ENCODE assay signal across 8 mouse cellular contexts in genomic region chr14:75015856-75016714, GRCm38 (mm10). TPM values are rescaled to one million over a fixed set of nuclear protein-coding genes. Genes with fewer than 3 reads are reported as not detected.
DNase-seq lines count a peak whose midpoint lies in the region; ATAC-seq and TF ChIP-seq lines count a peak whose summit lies in the region.

Rubcnl (plus strand) TSS chr14:75016027.

- no peaks in the 10 kb centered on the region for H3K36me3 ChIP-seq in heart, embryonic 12.5 days
- no peaks in the 10 kb centered on the region for H3K36me3 ChIP-seq in kidney, embryonic 16.5 days (ENCODE audit: insufficient read depth, low read length)
- no peaks in the 10 kb centered on the region for H3K36me3 ChIP-seq in liver, embryonic 12.5 days
- H3K36me3 ChIP-seq in stomach, embryonic 14.5 days (ENCODE audit: control insufficient read depth, insufficient read depth, low read length): no peaks in the 10 kb centered on the region

- 0 out of 2 replicates have a peak within 1 kb of the TSS, but pooled peaks have one; percentile 13 for H3K27ac ChIP-seq in heart, embryonic 12.5 days (ENCODE audit: poor library complexity, severe bottlenecking)
- H3K27ac ChIP-seq in kidney, embryonic 16.5 days (ENCODE audit: low read length): no peak within 1 kb of the TSS
- H3K27ac ChIP-seq in liver, embryonic 12.5 days: no peak within 1 kb of the TSS
- H3K27ac ChIP-seq in stomach, embryonic 14.5 days (ENCODE audit: low read length): no peak within 1 kb of the TSS

- peak; percentile 97 for TF ChIP-seq CTCF in brain, embryonic 14.5 days (IDR thresholded peaks at IDR 0.05; ENCODE audit: borderline replicate concordance, extremely low read depth, insufficient read depth, insufficient read length)

- DNase-seq in CD4-positive helper T cell, adult 2 months (ENCODE audit: low read depth, low spot score): peak; percentile 73
- peak; percentile 89 for DNase-seq in brain, embryonic 14.5 days (ENCODE audit: low read depth)
- peak; percentile 54 to 69 for DNase-seq in natural killer cell, adult 2 months (ENCODE audit: low spot score in 2 of 2)

- ATAC-seq in erythroblast, adult 5-6 weeks (replicated peaks; ENCODE audit: low FRiP score, poor library complexity, severe bottlenecking): peak; percentile 83
- ATAC-seq in heart, embryonic 12.5 days (ENCODE audit: insufficient number of reproducible peaks, low FRiP score): peak; percentile 61; the same call in 1 of the 2 replicates
- peak; percentile 67 for ATAC-seq in kidney, embryonic 16.5 days (ENCODE audit: low FRiP score, low TSS enrichment)
- ATAC-seq in liver, embryonic 12.5 days: no peak
- ATAC-seq in stomach, embryonic 14.5 days (ENCODE audit: insufficient number of reproducible peaks, insufficient read depth, low FRiP score, low read depth): peak; percentile 71; the same call in 1 of the 2 replicates

- WGBS in heart, embryonic 12.5 days: 1% methylated on average over 49 of the region's 49 CpGs
- WGBS in kidney, embryonic 16.5 days: 1% methylated on average over 49 of the region's 49 CpGs
- WGBS in liver, embryonic 12.5 days (ENCODE audit: insufficient replicate concordance): 1% methylated on average over 49 of the region's 49 CpGs
- 2% methylated on average over 49 of the region's 49 CpGs for WGBS in stomach, embryonic 14.5 days

- peak within 1 kb of the TSS; percentile 64 for H3K4me3 ChIP-seq in heart, embryonic 12.5 days
- H3K4me3 ChIP-seq in kidney, embryonic 16.5 days (ENCODE audit: low read length): peak within 1 kb of the TSS; percentile 61
- H3K4me3 ChIP-seq in liver, embryonic 12.5 days: peak within 1 kb of the TSS; percentile 64
- H3K4me3 ChIP-seq in stomach, embryonic 14.5 days (ENCODE audit: low read depth, low read length): peak within 1 kb of the TSS; percentile 49

- H3K4me1 ChIP-seq in heart, embryonic 12.5 days (replicated peaks): peaks cover 28% of the 10 kb centered on the region
- H3K4me1 ChIP-seq in kidney, embryonic 16.5 days (ENCODE audit: insufficient read depth, low read length): peaks cover 6% of the 10 kb centered on the region; the same call in 1 of the 2 replicates
- H3K4me1 ChIP-seq in liver, embryonic 12.5 days: peaks cover 11% of the 10 kb centered on the region
- peaks cover 2% of the 10 kb centered on the region; the same call in 1 of the 2 replicates for H3K4me1 ChIP-seq in stomach, embryonic 14.5 days (ENCODE audit: control insufficient read depth, insufficient read depth, low read length)

- TF ChIP-seq POLR2A in brain, embryonic 14.5 days (IDR thresholded peaks at IDR 0.05; ENCODE audit: borderline replicate concordance, extremely low read depth, insufficient read depth, insufficient read length, poor library complexity, severe bottlenecking): no peak

- peak within 1 kb of the TSS; percentile 81 for H3K9ac ChIP-seq in heart, embryonic 12.5 days
- H3K9ac ChIP-seq in kidney, embryonic 16.5 days (replicated peaks; ENCODE audit: low read length): peak within 1 kb of the TSS; percentile 67
- H3K9ac ChIP-seq in liver, embryonic 12.5 days: peak within 1 kb of the TSS; percentile 58
- H3K9ac ChIP-seq in stomach, embryonic 14.5 days (replicated peaks; ENCODE audit: low read depth, low read length): peak within 1 kb of the TSS; percentile 19; the same call in 1 of the 2 replicates

- no peaks in the 10 kb centered on the region for H3K27me3 ChIP-seq in heart, embryonic 12.5 days (replicated peaks)
- no peaks in the 10 kb centered on the region for H3K27me3 ChIP-seq in kidney, embryonic 16.5 days (ENCODE audit: insufficient read depth, low read length)
- H3K27me3 ChIP-seq in liver, embryonic 12.5 days (replicated peaks): peaks cover 17% of the 10 kb centered on the region
- no peaks in the 10 kb centered on the region for H3K27me3 ChIP-seq in stomach, embryonic 14.5 days (ENCODE audit: control insufficient read depth, insufficient read depth, low read length)

- H3K4me2 ChIP-seq in heart, embryonic 12.5 days: peak within 1 kb of the TSS; percentile 95
- H3K4me2 ChIP-seq in kidney, embryonic 16.5 days (replicated peaks; ENCODE audit: low read depth, low read length): peak within 1 kb of the TSS; percentile 98
- peak within 1 kb of the TSS; percentile 88 for H3K4me2 ChIP-seq in liver, embryonic 12.5 days
- H3K4me2 ChIP-seq in stomach, embryonic 14.5 days (replicated peaks; ENCODE audit: low read depth, low read length): peak within 1 kb of the TSS; percentile 80

- no peaks in the 10 kb centered on the region for H3K9me3 ChIP-seq in heart, embryonic 12.5 days (replicated peaks)
- no peaks in the 10 kb centered on the region for H3K9me3 ChIP-seq in kidney, embryonic 16.5 days (ENCODE audit: low read length)
- H3K9me3 ChIP-seq in liver, embryonic 12.5 days (replicated peaks): no peaks in the 10 kb centered on the region
- H3K9me3 ChIP-seq in stomach, embryonic 14.5 days (ENCODE audit: control insufficient read depth, low read depth, low read length): no peaks in the 10 kb centered on the region

RNA-seq across cellular contexts. Expression of gene Rubcnl, which starts in this region (rescaled TPM):
- 0.16 and 0.25 TPM in 2 replicates for polyA plus RNA-seq in brain, embryonic 14.5 days (2012; rRNA removed)
- 1.9 and 7.5 TPM in 2 replicates for total RNA-seq in erythroblast, adult 5-6 weeks (2015; ENCODE audit: low replicate concordance)
- total RNA-seq in erythroblast, adult 5-6 weeks (2017; ENCODE audit: low replicate concordance): 0.28 and 1.2 TPM in 2 replicates
- polyA plus RNA-seq in heart, embryonic 12.5 days (2016; fragmentation: Nextera tagmentation; extraction: Ambion mirVana): 1.5 TPM in 2 replicates
- 0.34 and 0.58 TPM in 2 replicates for polyA plus RNA-seq in kidney, embryonic 16.5 days (2015; fragmentation: Nextera tagmentation; extraction: Ambion mirVana)
- polyA plus RNA-seq in liver, embryonic 12.5 days (2016; fragmentation: Nextera tagmentation; extraction: Ambion mirVana): 0.19 and 0.22 TPM in 2 replicates
- polyA plus RNA-seq in stomach, embryonic 14.5 days (2014; fragmentation: Nextera tagmentation; extraction: Ambion mirVana): 0.84 and 0.88 TPM in 2 replicates

Comparison
In these comparisons a context has a peak if more than half of its experiments do, and no peak if none do; other contexts are left out.
1. Peak in DNase-seq in brain, embryonic 14.5 days; RNA of the gene not detected or under 1 TPM.
2. Peak in ATAC-seq, H3K4me3 ChIP-seq, H3K9ac ChIP-seq and H3K4me2 ChIP-seq in kidney, embryonic 16.5 days; RNA of the gene not detected or under 1 TPM.
3. Peak in ATAC-seq, H3K4me3 ChIP-seq, H3K9ac ChIP-seq and H3K4me2 ChIP-seq in stomach, embryonic 14.5 days; RNA of the gene not detected or under 1 TPM.
4. H3K9ac ChIP-seq: peak in every context shown above with its lines; median percentile 81 in heart, embryonic 12.5 days; 67 in kidney, embryonic 16.5 days; 58 in liver, embryonic 12.5 days; 19 in stomach, embryonic 14.5 days.